Mouse (Mus musculus) embryonic facial prominence, embryonic 11.5 days (tissue): ENCODE measurements at regions not wholly inside any gene's neighbourhood (a gene's known extent, or its start where the extent isn't known, plus 50 kb on each side); places are given as distances from the start of the nearest gene placed in this dataset.
A peak's percentile ranks its signal among the peaks of the same experiment; 100 is the strongest.

Experiments used
- ATAC-seq: fragments of 200-750 bp; cut with Nextera tagmentation; replicated peaks from 2 replicates; pipeline ENCODE4 v1.8.0; 2017; ENCODE audit warnings: low read depth; ENCODE audit not compliant: insufficient number of reproducible peaks, low FRiP score, low TSS enrichment
- DNase-seq: peaks from one replicate; pipeline ENCODE4 v3.0.0-alpha.2; 2015; ENCODE audit warnings: low spot score
- H3K27ac ChIP-seq: fragments of 300-500 bp; sonication (generic); replicated peaks from 2 replicates; pipeline ENCODE4 v1.5.1; 2014; ENCODE audit warnings: mild to moderate bottlenecking, low read depth, low read length, control low read depth
- H3K27me3 ChIP-seq: fragments of 300-500 bp; sonication (generic); 2 replicates; pipeline ENCODE4 v1.6.1; 2014; ENCODE audit warnings: mild to moderate bottlenecking, low read length, moderate library complexity, mixed read lengths; ENCODE audit not compliant: control insufficient read depth, insufficient read depth
- H3K36me3 ChIP-seq: fragments of 300-500 bp; sonication (generic); replicated peaks from 2 replicates; pipeline ENCODE4 v1.6.1; 2014; ENCODE audit warnings: low read depth, mild to moderate bottlenecking, low read length, moderate library complexity, mixed read lengths; ENCODE audit not compliant: control insufficient read depth, insufficient read depth
- H3K4me1 ChIP-seq: fragments of 300-500 bp; sonication (generic); 2 replicates; pipeline ENCODE4 v1.6.1; 2014; ENCODE audit warnings: low read length, mixed read lengths; ENCODE audit not compliant: control insufficient read depth, insufficient read depth
- H3K4me2 ChIP-seq: fragments of 300-500 bp; sonication (generic); 2 replicates; pipeline ENCODE4 v1.6.1; 2014; ENCODE audit warnings: low read depth, mild to moderate bottlenecking, control low read depth, low read length, moderate library complexity
- H3K4me3 ChIP-seq: fragments of 300-500 bp; sonication (generic); 2 replicates; pipeline ENCODE4 v1.5.1; 2014; ENCODE audit warnings: low read depth, low read length, control low read depth
- H3K9ac ChIP-seq: fragments of 300-500 bp; sonication (generic); replicated peaks from 2 replicates; pipeline ENCODE4 v1.6.1; 2014; ENCODE audit warnings: mild to moderate bottlenecking, control low read depth, low read length
- H3K9me3 ChIP-seq: fragments of 300-500 bp; sonication (generic); replicated peaks from 2 replicates; pipeline ENCODE4 v1.6.1; 2016; ENCODE audit warnings: mild to moderate bottlenecking, low read length, inconsistent platforms, mixed read lengths; ENCODE audit not compliant: control insufficient read depth
- whole genome bisulfite sequencing: fragments of 180-500 bp; shearing (Covaris S2); extraction: QIAGEN DNeasy Blood & Tissue Kit; methylation state at CpG from one replicate; pipeline ENCODE4 v1.1.7; 2014; 5-methylcytosine and 5-hydroxymethylcytosine counted together

GRCm38 (mm10) chr1:61541166-61541565 lies 97.5 kb upstream of the Pard3b start:
- ATAC-seq (no peak), DNase-seq (no peak)
- H3K4me3 ChIP-seq, result no peak overlapping the region
- H3K4me1 ChIP-seq, result no peaks in the 10 kb centered on the region
- no peaks in the 10 kb centered on the region for H3K36me3 ChIP-seq
- WGBS, result 89% methylated on average over 4 of the region's 4 CpGs
- no peaks in the 10 kb centered on the region for H3K27me3 ChIP-seq
- no peak overlapping the region for H3K9ac ChIP-seq
- no peak overlapping the region for H3K27ac ChIP-seq
- H3K9me3 ChIP-seq, result no peaks in the 10 kb centered on the region
- H3K4me2 ChIP-seq, result no peak overlapping the region

- Histone ChIP-seq H3K9ac (no peak overlapping the region), H3K4me1 (no peaks in the 10 kb centered on the region), H3K9me3 (no peaks in the 10 kb centered on the region), H3K4me2 (no peak overlapping the region), H3K36me3 (no peaks in the 10 kb centered on the region), H3K27ac (no peak overlapping the region), H3K27me3 (no peaks in the 10 kb centered on the region), H3K4me3 (no peak overlapping the region)
- ATAC-seq, result no peak
- 85% methylated on average over 21 of the region's 21 CpGs for WGBS
- DNase-seq, result peak; percentile 18
Measured at GRCm38 (mm10) chr1:61552577-61553517, 85.8 kb upstream of the Pard3b start.

GRCm38 (mm10) chr1:61559514-61559913 lies 79.1 kb upstream of the Pard3b start:
- WGBS, result 80% methylated on average over 2 of the region's 2 CpGs
- ATAC-seq, result no peak

GRCm38 (mm10) chr1:61562091-61562490 lies 76.5 kb upstream of the Pard3b start:
- Histone ChIP-seq H3K4me2 (no peak overlapping the region), H3K4me1 (no peaks in the 10 kb centered on the region), H3K27me3 (no peaks in the 10 kb centered on the region), H3K27ac (no peak overlapping the region), H3K36me3 (no peaks in the 10 kb centered on the region), H3K4me3 (no peak overlapping the region), H3K9ac (no peak overlapping the region), H3K9me3 (no peaks in the 10 kb centered on the region)
- no peak for DNase-seq
- 66% methylated on average over 2 of the region's 2 CpGs for WGBS
- no peak for ATAC-seq

More at GRCm38 (mm10) chr1:61559514-61559913, 79.1 kb upstream of the Pard3b start:
- DNase-seq, result no peak
- Histone ChIP-seq H3K4me2 (no peak overlapping the region), H3K27me3 (no peaks in the 10 kb centered on the region), H3K27ac (no peak overlapping the region), H3K4me1 (no peaks in the 10 kb centered on the region), H3K9me3 (no peaks in the 10 kb centered on the region), H3K4me3 (no peak overlapping the region), H3K9ac (no peak overlapping the region), H3K36me3 (no peaks in the 10 kb centered on the region)

GRCm38 (mm10) chr1:61565471-61565870 lies 73.2 kb upstream of the Pard3b start:
- H3K27ac ChIP-seq, result no peak overlapping the region
- H3K9me3 ChIP-seq, result no peaks in the 10 kb centered on the region
- H3K9ac ChIP-seq, result no peak overlapping the region
- no peak for DNase-seq
- 87% methylated on average over 4 of the region's 4 CpGs for WGBS
- H3K27me3 ChIP-seq, result no peaks in the 10 kb centered on the region
- H3K4me3 ChIP-seq, result no peak overlapping the region
- H3K4me1 ChIP-seq, result no peaks in the 10 kb centered on the region
- no peak for ATAC-seq
- H3K36me3 ChIP-seq, result no peaks in the 10 kb centered on the region
- H3K4me2 ChIP-seq, result no peak overlapping the region

- Histone ChIP-seq H3K27ac (no peak overlapping the region), H3K4me3 (no peak overlapping the region), H3K27me3 (no peaks in the 10 kb centered on the region), H3K4me1 (no peaks in the 10 kb centered on the region), H3K9ac (no peak overlapping the region), H3K9me3 (no peaks in the 10 kb centered on the region), H3K4me2 (no peak overlapping the region), H3K36me3 (no peaks in the 10 kb centered on the region)
- no peak for DNase-seq
- 76% methylated on average over 2 of the region's 2 CpGs for WGBS
- no peak for ATAC-seq
Measured at GRCm38 (mm10) chr1:61574276-61574675, 64.3 kb upstream of the Pard3b start.

GRCm38 (mm10) chr1:61576758-61577157 lies 61.9 kb upstream of the Pard3b start:
- no peaks in the 10 kb centered on the region for H3K27me3 ChIP-seq
- H3K9me3 ChIP-seq, result no peaks in the 10 kb centered on the region
- 89% methylated on average over 4 of the region's 4 CpGs for WGBS
- H3K9ac ChIP-seq, result no peak overlapping the region
- no peak for ATAC-seq
- DNase-seq, result no peak
- H3K36me3 ChIP-seq, result no peaks in the 10 kb centered on the region
- no peak overlapping the region for H3K4me3 ChIP-seq
- H3K4me1 ChIP-seq, result no peaks in the 10 kb centered on the region
- no peak overlapping the region for H3K4me2 ChIP-seq
- no peak overlapping the region for H3K27ac ChIP-seq

GRCm38 (mm10) chr1:61587251-61587650 lies 51.4 kb upstream of the Pard3b start:
- no peaks in the 10 kb centered on the region for H3K9me3 ChIP-seq
- no peak for ATAC-seq
- H3K4me3 ChIP-seq, result no peak overlapping the region
- no peak for DNase-seq
- no peaks in the 10 kb centered on the region for H3K36me3 ChIP-seq
- H3K4me2 ChIP-seq, result no peak overlapping the region
- H3K4me1 ChIP-seq, result no peaks in the 10 kb centered on the region
- H3K27me3 ChIP-seq, result no peaks in the 10 kb centered on the region
- 92% methylated on average over 8 of the region's 8 CpGs for WGBS
- no peak overlapping the region for H3K9ac ChIP-seq
- no peak overlapping the region for H3K27ac ChIP-seq
